Mouse (Mus musculus): ENCODE data around the gene Cfap61. TPM values are rescaled to one million over a fixed set of nuclear protein-coding genes. Genes with fewer than 3 reads are reported as not detected.

The Cfap61 gene
- total and polyA plus RNA-seq, 2 experiments = not detected

- no peaks in the 10 kb centered on the region for H3K79me2 ChIP-seq (ENCODE audit: control insufficient read depth, insufficient read depth, low read length)
- no peak overlapping the region for H3K27ac ChIP-seq (replicated peaks; ENCODE audit: insufficient read depth, low read depth, low read length)
- TF ChIP-seq CTCF (IDR thresholded peaks at IDR 0.05; ENCODE audit: low read depth, low read length) = no peak
- TF ChIP-seq POLR2A (IDR thresholded peaks at IDR 0.05; ENCODE audit: extremely low read depth, insufficient read depth, low read length) = no peak
- H3K27me3 ChIP-seq (ENCODE audit: control insufficient read depth, insufficient read depth, low read length) = no peaks in the 10 kb centered on the region
- no peak overlapping the region for H3K9ac ChIP-seq (ENCODE audit: low read depth, low read length)
- H3K36me3 ChIP-seq (ENCODE audit: control insufficient read depth, insufficient read depth, low read length) = no peaks in the 10 kb centered on the region
- WGBS = 91% methylated on average over 3 of the region's 3 CpGs
- no peak for DNase-seq (ENCODE audit: extremely low read depth, low read depth, low spot score)
- no peak overlapping the region for H3K4me3 ChIP-seq (ENCODE audit: insufficient read depth, low read depth, low read length)
- H3K4me1 ChIP-seq (ENCODE audit: control insufficient read depth, insufficient read depth, low read length) = no peaks in the 10 kb centered on the region
Measured at GRCm38 (mm10) chr2:146130514-146130913, 195.9 kb downstream of the Cfap61 start.

GRCm38 (mm10) chr2:146134275-146134674, 199.7 kb downstream of the Cfap61 start:
- no peaks in the 10 kb centered on the region for H3K27me3 ChIP-seq (ENCODE audit: control insufficient read depth, insufficient read depth, low read length)
- no peak overlapping the region for H3K27ac ChIP-seq (replicated peaks; ENCODE audit: insufficient read depth, low read depth, low read length)
- WGBS = 73% methylated on average over 6 of the region's 6 CpGs
- no peaks in the 10 kb centered on the region for H3K36me3 ChIP-seq (ENCODE audit: control insufficient read depth, insufficient read depth, low read length)
- no peak overlapping the region for H3K4me3 ChIP-seq (ENCODE audit: insufficient read depth, low read depth, low read length)
- no peak for DNase-seq (ENCODE audit: extremely low read depth, low read depth, low spot score)
- no peaks in the 10 kb centered on the region for H3K4me1 ChIP-seq (ENCODE audit: control insufficient read depth, insufficient read depth, low read length)
- TF ChIP-seq POLR2A (IDR thresholded peaks at IDR 0.05; ENCODE audit: extremely low read depth, insufficient read depth, low read length) = no peak
- no peak for TF ChIP-seq CTCF (IDR thresholded peaks at IDR 0.05; ENCODE audit: low read depth, low read length)
- H3K79me2 ChIP-seq (ENCODE audit: control insufficient read depth, insufficient read depth, low read length) = no peaks in the 10 kb centered on the region
- H3K9ac ChIP-seq (ENCODE audit: low read depth, low read length) = no peak overlapping the region

- H3K4me1 ChIP-seq (ENCODE audit: control insufficient read depth, insufficient read depth, low read length) = no peaks in the 10 kb centered on the region
- H3K4me3 ChIP-seq (ENCODE audit: insufficient read depth, low read depth, low read length) = no peak overlapping the region
- WGBS = 73% methylated on average over 3 of the region's 3 CpGs
- H3K9ac ChIP-seq (ENCODE audit: low read depth, low read length) = no peak overlapping the region
- DNase-seq (ENCODE audit: extremely low read depth, low read depth, low spot score) = no peak
- TF ChIP-seq POLR2A (IDR thresholded peaks at IDR 0.05; ENCODE audit: extremely low read depth, insufficient read depth, low read length) (no peak), CTCF (IDR thresholded peaks at IDR 0.05; ENCODE audit: low read depth, low read length) (no peak)
- no peak overlapping the region for H3K27ac ChIP-seq (replicated peaks; ENCODE audit: insufficient read depth, low read depth, low read length)
- no peaks in the 10 kb centered on the region for H3K79me2 ChIP-seq (ENCODE audit: control insufficient read depth, insufficient read depth, low read length)
- H3K36me3 ChIP-seq (ENCODE audit: control insufficient read depth, insufficient read depth, low read length) = no peaks in the 10 kb centered on the region
- no peaks in the 10 kb centered on the region for H3K27me3 ChIP-seq (ENCODE audit: control insufficient read depth, insufficient read depth, low read length)
Measured at GRCm38 (mm10) chr2:146140711-146141110, 206.1 kb downstream of the Cfap61 start.

DNA sequence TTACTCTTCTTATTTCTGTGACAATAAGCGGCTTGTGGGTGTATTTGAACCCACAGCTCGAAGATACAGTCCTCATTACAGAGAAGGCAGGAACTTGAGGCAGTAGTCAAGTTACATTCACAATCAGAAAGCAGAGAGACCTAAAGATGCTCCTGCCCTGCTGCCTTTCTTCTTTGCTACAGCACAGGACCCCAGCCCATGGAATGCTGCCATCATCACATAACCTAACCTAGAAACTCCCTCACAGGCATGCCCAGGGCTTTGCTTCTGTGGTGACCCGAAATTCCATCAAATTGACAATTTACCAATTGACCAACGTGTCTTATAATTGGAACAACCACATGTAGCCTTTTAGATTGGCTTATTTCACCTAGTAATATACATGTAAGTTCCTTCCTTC, 212.7 kb downstream of the Cfap61 start:
- DNase-seq (ENCODE audit: extremely low read depth, low read depth, low spot score) = no peak
- H3K4me3 ChIP-seq (ENCODE audit: insufficient read depth, low read depth, low read length) = no peak overlapping the region
- no peak overlapping the region for H3K9ac ChIP-seq (ENCODE audit: low read depth, low read length)
- no peaks in the 10 kb centered on the region for H3K4me1 ChIP-seq (ENCODE audit: control insufficient read depth, insufficient read depth, low read length)
- no peaks in the 10 kb centered on the region for H3K27me3 ChIP-seq (ENCODE audit: control insufficient read depth, insufficient read depth, low read length)
- no peak overlapping the region for H3K27ac ChIP-seq (replicated peaks; ENCODE audit: insufficient read depth, low read depth, low read length)
- H3K79me2 ChIP-seq (ENCODE audit: control insufficient read depth, insufficient read depth, low read length) = no peaks in the 10 kb centered on the region
- 76% methylated on average over 4 of the region's 4 CpGs for WGBS
- no peaks in the 10 kb centered on the region for H3K36me3 ChIP-seq (ENCODE audit: control insufficient read depth, insufficient read depth, low read length)
- TF ChIP-seq CTCF (IDR thresholded peaks at IDR 0.05; ENCODE audit: low read depth, low read length) = no peak

DNA sequence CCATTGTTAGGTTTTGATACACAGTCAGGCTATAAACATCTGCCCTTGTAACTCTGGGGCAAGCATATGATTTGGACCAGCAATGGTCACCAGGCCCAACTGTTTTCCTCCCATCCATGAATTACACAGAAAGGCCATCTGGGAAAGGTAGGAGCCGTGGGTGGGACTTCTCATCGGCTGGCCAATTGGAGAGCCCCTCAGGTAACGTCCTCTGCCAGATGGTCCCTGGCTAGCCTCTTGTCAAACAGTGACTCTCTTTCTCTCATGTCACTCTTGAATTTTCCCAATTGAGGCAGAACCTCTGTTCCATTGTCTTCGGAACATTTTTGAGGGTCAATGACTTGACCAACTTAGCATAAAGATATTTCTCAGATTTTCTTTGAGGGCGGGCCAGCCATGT, 213.2 kb downstream of the Cfap61 start:
- no peaks in the 10 kb centered on the region for H3K27me3 ChIP-seq (ENCODE audit: control insufficient read depth, insufficient read depth, low read length)
- DNase-seq (ENCODE audit: extremely low read depth, low read depth, low spot score) = no peak

DNA sequence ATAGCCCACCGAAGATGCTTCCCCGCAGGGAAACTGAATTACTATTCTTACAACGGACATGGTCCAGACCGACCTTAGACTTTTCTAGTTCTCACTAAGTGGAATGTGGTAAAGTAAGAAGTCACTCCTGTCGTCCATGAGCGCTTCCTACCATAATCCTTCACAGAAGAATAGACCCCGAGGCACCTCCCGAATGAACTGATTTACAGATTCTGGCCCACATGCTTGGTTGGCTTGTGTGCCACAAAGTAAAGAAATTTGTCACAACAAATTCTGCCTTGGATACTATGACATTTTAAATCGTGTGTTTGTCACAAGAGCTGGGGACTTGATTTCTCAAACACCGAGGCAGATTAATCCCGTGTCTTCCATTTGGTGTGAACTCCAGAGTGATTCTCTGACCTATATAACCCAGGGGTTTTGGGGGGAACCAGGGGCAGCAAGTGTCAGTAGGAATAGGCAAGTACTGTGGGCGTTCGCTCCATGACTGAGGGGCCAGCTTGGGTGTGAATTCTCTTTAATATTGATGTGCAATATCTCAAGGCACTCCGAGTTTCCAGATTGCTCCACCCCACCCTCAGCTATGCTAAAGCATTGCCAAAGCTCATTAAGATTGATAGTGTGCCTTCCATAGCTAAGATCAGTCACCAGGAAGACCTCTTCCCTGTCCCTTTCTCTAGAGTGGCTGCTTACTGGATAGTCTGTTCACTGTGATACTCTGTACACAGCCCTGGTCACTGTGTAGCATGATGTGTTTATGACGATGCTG, 214.8 kb downstream of the Cfap61 start:
- 91% methylated on average over 15 of the region's 15 CpGs for WGBS
- no peak overlapping the region for H3K27ac ChIP-seq (replicated peaks; ENCODE audit: insufficient read depth, low read depth, low read length)
- no peak overlapping the region for H3K9ac ChIP-seq (ENCODE audit: low read depth, low read length)
- H3K27me3 ChIP-seq (ENCODE audit: control insufficient read depth, insufficient read depth, low read length) = no peaks in the 10 kb centered on the region
- no peaks in the 10 kb centered on the region for H3K79me2 ChIP-seq (ENCODE audit: control insufficient read depth, insufficient read depth, low read length)
- H3K4me3 ChIP-seq (ENCODE audit: insufficient read depth, low read depth, low read length) = no peak overlapping the region
- no peaks in the 10 kb centered on the region for H3K4me1 ChIP-seq (ENCODE audit: control insufficient read depth, insufficient read depth, low read length)
- TF ChIP-seq CTCF (IDR thresholded peaks at IDR 0.05; ENCODE audit: low read depth, low read length) (no peak), POLR2A (IDR thresholded peaks at IDR 0.05; ENCODE audit: extremely low read depth, insufficient read depth, low read length) (no peak)
- no peaks in the 10 kb centered on the region for H3K36me3 ChIP-seq (ENCODE audit: control insufficient read depth, insufficient read depth, low read length)
- DNase-seq (ENCODE audit: extremely low read depth, low read depth, low spot score) = no peak

More for the DNA sequence above, 213.2 kb downstream of the Cfap61 start:
- Histone ChIP-seq H3K79me2 (ENCODE audit: control insufficient read depth, insufficient read depth, low read length) (no peaks in the 10 kb centered on the region), H3K4me1 (ENCODE audit: control insufficient read depth, insufficient read depth, low read length) (no peaks in the 10 kb centered on the region), H3K9ac (ENCODE audit: low read depth, low read length) (no peak overlapping the region), H3K4me3 (ENCODE audit: insufficient read depth, low read depth, low read length) (no peak overlapping the region), H3K36me3 (ENCODE audit: control insufficient read depth, insufficient read depth, low read length) (no peaks in the 10 kb centered on the region), H3K27ac (replicated peaks; ENCODE audit: insufficient read depth, low read depth, low read length) (no peak overlapping the region)
- WGBS = 88% methylated on average over 5 of the region's 5 CpGs
- TF ChIP-seq POLR2A (IDR thresholded peaks at IDR 0.05; ENCODE audit: extremely low read depth, insufficient read depth, low read length) = no peak
